Mouse (Mus musculus): ENCODE measurements around the gene Rnf182. TPM values are rescaled to one million over a fixed set of nuclear protein-coding genes. Genes with fewer than 3 reads are reported as not detected.

Rnf182 gene
- total RNA-seq (2021) = under 1 TPM in 1 of 2 experiments, not detected in 1; 0.28 TPM

- intact Hi-C loops (cut with DNase I) = no loop called here
Measured at GRCm38 (mm10) chr13:43615577-43616254, at the start of gene Rnf182. Gene Rnf182 (plus strand): TSS chr13:43615710.

DNA sequence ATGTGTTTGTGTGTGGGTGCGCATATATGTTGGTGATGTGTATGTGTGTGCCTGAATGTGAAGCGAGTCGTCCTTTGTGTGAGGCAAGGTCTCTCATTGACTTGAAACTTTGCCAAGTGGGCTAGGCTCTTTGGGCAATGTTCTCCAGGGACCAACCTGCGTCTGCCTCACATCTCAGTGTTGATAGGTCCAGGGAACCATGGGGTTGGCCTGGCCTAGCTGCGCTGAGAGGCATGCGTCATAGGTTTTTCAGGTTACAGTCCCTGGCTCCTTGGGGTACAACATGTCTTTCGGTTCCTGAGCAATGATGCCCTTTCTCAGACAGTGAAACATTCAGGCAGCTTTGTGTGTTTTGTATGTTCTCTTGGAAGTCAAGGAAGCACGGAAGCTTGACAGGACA, 49.3 kb upstream of the Rnf182 start:
- DNase-seq = no peak
- intact Hi-C loops (cut with DNase I) = no loop called here

More at GRCm38 (mm10) chr13:43615577-43616254, at the start of gene Rnf182:
- peak; percentile 62 to 66 for DNase-seq

GRCm38 (mm10) chr13:43567141-43567891, 48.2 kb upstream of the Rnf182 start:
- intact Hi-C loops (cut with DNase I) = no loop called here

GRCm38 (mm10) chr13:43573979-43574378, 41.5 kb upstream of the Rnf182 start:
- intact Hi-C loops (cut with DNase I) = no loop called here

More at GRCm38 (mm10) chr13:43567141-43567891, 48.2 kb upstream of the Rnf182 start:
- DNase-seq = no peak

DNA sequence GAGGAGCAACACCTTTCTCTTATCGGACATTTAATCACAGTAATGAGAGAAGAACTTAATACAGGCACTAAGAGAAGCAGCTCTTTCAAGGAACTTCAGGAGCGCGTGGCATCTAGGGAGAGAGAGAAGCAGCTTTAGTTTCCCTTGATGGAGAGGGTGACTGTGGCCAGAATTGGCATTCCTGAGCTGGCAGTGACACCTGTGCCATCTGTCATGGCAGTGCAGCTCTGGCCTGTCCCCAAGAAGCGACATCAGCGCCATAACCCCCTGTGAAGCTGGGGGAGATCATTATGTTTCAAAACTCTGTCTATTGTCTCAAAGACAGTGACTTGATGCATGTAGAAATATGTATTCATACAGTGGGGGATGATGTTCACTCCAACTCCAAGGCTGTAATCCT, 40.1 kb upstream of the Rnf182 start:
- intact Hi-C loops (cut with DNase I) = no loop called here
- DNase-seq = no peak

More at GRCm38 (mm10) chr13:43573979-43574378, 41.5 kb upstream of the Rnf182 start:
- no peak for DNase-seq

DNA sequence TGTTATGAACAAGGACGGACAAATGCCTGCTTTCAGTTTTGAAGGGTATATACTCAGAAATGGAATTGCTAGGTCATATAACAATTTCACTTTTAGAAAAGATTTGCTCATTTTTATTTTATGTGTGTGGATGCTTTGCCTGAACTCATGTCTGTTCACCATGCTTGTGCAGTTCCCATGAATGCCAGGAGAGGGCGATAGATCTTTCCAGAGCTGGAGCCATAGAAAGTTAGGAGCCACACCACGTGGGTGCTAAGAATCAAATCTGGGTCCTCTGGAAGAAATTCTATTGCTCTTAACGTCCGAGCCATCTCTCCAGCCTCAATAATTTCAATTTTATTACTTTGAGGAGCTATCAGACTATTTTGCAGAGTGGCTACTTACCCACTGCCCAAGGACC, 38.3 kb upstream of the Rnf182 start:
- no peak for DNase-seq
- intact Hi-C loops (cut with DNase I) = no loop called here

- intact Hi-C loops (cut with DNase I) = no loop called here
- DNase-seq = no peak
Measured at GRCm38 (mm10) chr13:43577766-43578165, 37.7 kb upstream of the Rnf182 start.

- peak; percentile 46 to 70 for DNase-seq
- intact Hi-C loops (cut with DNase I) = no loop called here
Measured at GRCm38 (mm10) chr13:43579740-43580139, 35.8 kb upstream of the Rnf182 start.

DNA sequence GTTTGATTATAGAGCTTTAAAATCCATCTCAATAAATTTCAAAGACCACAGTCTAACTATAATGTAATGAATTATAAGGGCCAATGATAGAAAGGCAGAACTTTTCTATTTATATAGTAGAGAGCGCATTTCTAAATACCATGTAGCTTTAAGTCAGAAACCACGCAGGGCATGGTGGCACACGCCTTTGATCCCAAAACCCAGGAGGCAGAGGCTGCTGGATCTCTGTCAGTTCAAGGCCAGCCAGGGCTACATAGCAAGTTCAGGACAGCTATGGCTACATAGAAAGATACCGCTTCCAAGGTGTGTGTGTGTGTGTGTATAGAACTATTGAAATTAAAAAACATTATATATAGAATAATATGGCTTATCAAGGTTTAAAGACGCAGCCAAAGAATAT, 34.8 kb upstream of the Rnf182 start:
- intact Hi-C loops (cut with DNase I) = no loop called here
- DNase-seq = no peak

GRCm38 (mm10) chr13:43582961-43583360, 32.5 kb upstream of the Rnf182 start:
- intact Hi-C loops (cut with DNase I) = no loop called here
- no peak for DNase-seq

DNA sequence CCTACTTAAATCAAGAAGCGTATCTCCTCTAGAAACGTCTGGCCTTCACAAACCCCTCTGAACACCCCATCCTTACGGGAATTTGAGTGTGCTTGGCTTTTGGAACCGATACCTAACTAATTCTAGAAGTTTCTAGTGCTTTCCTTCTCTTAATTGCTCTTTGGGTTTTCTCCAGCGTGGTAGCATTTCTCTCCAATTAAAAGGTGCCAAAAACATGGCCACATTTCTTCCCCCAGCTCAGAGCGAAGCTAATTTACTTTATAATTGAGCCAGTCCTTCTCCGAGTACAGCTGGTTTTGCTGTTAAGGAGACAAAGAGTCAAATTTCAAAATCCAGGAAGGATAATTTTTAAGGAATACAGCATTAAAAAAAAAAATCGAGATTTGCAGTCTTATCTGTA, 32.0 kb upstream of the Rnf182 start:
- intact Hi-C loops (cut with DNase I) = no loop called here
- DNase-seq = no peak

GRCm38 (mm10) chr13:43585335-43585734, 30.2 kb upstream of the Rnf182 start:
- DNase-seq = no peak
- intact Hi-C loops (cut with DNase I) = no loop called here

GRCm38 (mm10) chr13:43586966-43587365, 28.5 kb upstream of the Rnf182 start:
- intact Hi-C loops (cut with DNase I) = no loop called here
- no peak for DNase-seq

DNA sequence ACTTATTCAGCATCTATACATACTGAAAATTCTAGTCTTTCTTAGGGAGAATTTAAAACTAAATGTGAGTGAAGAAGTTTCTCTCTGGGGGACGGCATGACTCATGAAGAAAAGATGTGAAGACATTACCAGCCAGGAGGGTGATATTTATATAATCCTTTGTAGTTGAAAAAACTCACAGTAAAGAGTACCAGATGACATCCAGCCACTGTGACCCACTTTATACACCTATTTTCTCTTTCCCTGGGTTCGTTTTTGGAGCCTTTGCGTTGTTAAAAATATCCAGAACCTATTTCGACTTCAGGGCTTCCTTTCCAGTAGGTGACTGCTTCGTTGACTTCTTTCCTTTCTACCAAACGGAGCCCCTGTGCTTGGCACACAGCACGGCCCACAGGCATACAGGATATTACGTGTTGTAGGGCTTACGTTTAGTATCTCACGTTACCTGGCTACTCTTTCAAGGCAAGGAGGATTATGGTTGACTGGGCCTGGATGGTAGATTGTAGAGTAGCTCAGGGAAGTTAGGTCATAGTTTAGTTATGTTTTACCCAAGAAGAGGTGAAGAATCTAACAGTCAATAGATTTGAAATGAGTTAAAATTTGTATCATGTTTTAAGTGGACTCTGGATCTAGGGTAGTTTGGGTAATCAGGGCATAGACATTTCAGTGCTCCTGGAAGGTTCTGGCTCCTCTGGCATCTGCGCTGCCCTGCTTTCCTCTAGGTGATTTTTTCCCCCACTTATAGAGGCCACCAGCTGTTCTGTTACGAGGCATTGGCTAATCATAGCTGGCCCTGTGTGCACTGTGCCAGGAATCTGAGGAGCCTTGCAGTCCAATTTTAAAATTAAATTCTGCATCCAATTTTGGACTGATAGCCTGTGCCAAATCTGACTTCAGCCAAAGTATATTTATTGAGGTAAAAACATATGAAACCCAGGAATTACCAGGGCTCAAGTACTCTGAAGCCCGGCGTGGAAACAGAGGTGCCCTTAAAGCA, 27.4 kb upstream of the Rnf182 start:
- no peak for DNase-seq

DNA sequence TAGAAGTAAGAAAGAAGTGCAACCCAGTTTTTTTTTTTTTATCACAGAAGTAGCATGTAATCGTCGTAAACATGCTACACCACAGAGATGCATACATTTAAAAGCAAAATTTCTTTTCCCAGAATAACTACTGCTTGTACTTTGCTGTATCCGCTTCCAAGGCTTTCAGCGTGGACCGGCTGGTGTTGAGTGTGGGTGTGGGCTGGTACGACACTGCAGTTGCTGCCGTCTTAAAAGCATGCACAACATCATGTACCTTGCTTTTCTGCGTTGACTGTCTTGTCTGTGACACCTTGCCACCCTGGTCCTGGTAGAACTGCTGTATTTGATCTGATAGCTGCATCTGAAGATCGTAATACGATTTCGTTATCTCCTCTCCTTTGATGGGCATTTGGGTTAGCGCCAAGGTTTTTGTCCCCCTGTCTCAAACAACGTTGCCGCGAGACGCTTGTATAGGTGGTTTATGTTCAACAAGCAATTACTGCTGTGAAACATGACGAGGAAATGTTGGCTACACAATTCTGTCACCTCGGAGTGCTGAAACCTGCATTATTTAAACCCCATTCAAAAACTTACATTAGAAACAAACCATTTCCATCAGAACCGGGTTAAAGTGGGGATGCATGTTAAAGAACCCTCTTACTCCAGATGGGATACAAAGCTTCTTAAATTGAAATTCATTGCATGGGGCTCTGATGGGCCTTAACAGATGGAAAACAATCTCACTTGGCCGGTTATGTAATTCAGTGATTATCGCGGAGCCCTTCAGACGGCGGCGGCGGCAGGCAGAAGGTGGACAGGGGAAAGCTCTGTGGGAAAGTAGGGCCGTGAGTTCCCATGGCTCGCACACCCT, 23.5 kb upstream of the Rnf182 start:
- intact Hi-C loops (cut with DNase I) = no loop called here
- DNase-seq = no peak

More for the DNA sequence above, 27.4 kb upstream of the Rnf182 start:
- intact Hi-C loops (cut with DNase I) = no loop called here

DNA sequence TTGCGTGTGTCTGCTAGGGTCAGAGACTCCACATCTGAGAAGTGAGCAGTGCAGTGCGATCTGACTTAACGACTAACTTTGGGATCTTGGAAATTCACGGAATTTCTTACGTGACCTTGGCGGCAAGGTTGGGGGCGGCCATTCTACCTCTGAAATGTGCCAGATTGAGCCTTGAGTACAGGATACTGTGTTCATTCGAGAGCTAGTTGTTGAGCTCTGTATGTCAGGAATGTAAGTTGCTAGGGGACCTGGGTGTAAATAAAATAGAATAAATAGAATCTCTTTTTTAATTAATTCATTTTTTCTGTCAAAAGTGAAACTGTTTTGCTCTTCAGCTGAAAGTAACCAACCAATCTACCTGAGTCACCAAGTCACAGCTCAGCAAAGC, 22.8 kb upstream of the Rnf182 start:
- intact Hi-C loops (cut with DNase I) = no loop called here
- no peak for DNase-seq

GRCm38 (mm10) chr13:43595896-43596295, 19.6 kb upstream of the Rnf182 start:
- DNase-seq = peak; percentile 55 to 63
- intact Hi-C loops (cut with DNase I) = loop anchor here (1.0 kb wide), 2 partner anchors 129 to 143 kb away; no protein-coding TSS in a partner anchor

GRCm38 (mm10) chr13:43600967-43601366, 14.5 kb upstream of the Rnf182 start:
- intact Hi-C loops (cut with DNase I) = no loop called here
- DNase-seq = no peak

DNA sequence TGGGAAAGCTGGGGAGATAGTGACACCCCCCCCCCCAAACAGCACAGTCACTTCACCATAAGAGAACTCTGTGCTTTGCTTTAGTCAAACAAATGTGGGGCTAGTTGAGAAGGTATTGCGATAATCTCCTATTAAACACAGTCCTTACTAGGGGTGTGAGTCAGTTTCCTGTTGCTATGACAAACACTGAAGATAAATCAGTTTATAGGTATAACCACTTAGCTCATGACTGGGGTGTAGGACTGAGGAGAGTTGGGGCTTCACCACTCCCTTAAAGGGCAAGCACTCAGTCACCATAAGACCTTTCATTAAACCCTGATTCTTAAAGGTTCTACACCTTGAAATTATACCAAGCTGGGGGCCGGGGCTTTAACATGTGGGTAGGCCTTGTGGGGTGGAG, 13.1 kb upstream of the Rnf182 start:
- intact Hi-C loops (cut with DNase I) = no loop called here

GRCm38 (mm10) chr13:43603042-43603441, 12.5 kb upstream of the Rnf182 start:
- intact Hi-C loops (cut with DNase I) = no loop called here
- DNase-seq = no peak

More for the DNA sequence above, 13.1 kb upstream of the Rnf182 start:
- DNase-seq = no peak
